Mouse (Mus musculus) cerebellum, postnatal 10 days (tissue): ENCODE data around the gene Cyp1a2.

Experiments used
- DNase-seq, 2 experiments: peaks; one replicate each; pipeline ENCODE4 v3.0.0; 2021; ENCODE audit warnings: mixed read lengths in 2 of 2

Cyp1a2 gene

GRCm38 (mm10) chr9:57644944-57645893, 38.3 kb downstream of the Cyp1a2 start:
- DNase-seq = peak; percentile 96 to 97

GRCm38 (mm10) chr9:57644442-57644943, 39.0 kb downstream of the Cyp1a2 start:
- peak in 1 of 2 experiments; percentile 49 for DNase-seq

- no peak for DNase-seq
Observed at GRCm38 (mm10) chr9:57643856-57644180, 39.7 kb downstream of the Cyp1a2 start.

GRCm38 (mm10) chr9:57643169-57643855, 40.2 kb downstream of the Cyp1a2 start:
- no peak for DNase-seq

- DNase-seq = no peak
Observed at GRCm38 (mm10) chr9:57641775-57642550, 41.5 kb downstream of the Cyp1a2 start.

GRCm38 (mm10) chr9:57641022-57641421, 42.5 kb downstream of the Cyp1a2 start:
- DNase-seq = no peak

GRCm38 (mm10) chr9:57640384-57640783, 43.1 kb downstream of the Cyp1a2 start:
- DNase-seq = no peak

GRCm38 (mm10) chr9:57639661-57640328, 43.7 kb downstream of the Cyp1a2 start:
- DNase-seq = no peak

- DNase-seq = no peak
Observed at GRCm38 (mm10) chr9:57638651-57639459, 44.6 kb downstream of the Cyp1a2 start.

- peak; percentile 64 to 75 for DNase-seq
Observed at GRCm38 (mm10) chr9:57637741-57638322, 45.7 kb downstream of the Cyp1a2 start.

GRCm38 (mm10) chr9:57637272-57637671, 46.2 kb downstream of the Cyp1a2 start:
- DNase-seq = no peak

GRCm38 (mm10) chr9:57633481-57634024, 50.0 kb downstream of the Cyp1a2 start:
- no peak for DNase-seq

- peak; percentile 90 to 94 for DNase-seq
Observed at GRCm38 (mm10) chr9:57629118-57629874, 54.2 kb downstream of the Cyp1a2 start.

GRCm38 (mm10) chr9:57628717-57629116, 54.8 kb downstream of the Cyp1a2 start:
- no peak for DNase-seq

- no peak for DNase-seq
Observed at GRCm38 (mm10) chr9:57627892-57628291, 55.6 kb downstream of the Cyp1a2 start.

- DNase-seq = no peak
Observed at GRCm38 (mm10) chr9:57627191-57627590, 56.3 kb downstream of the Cyp1a2 start.
